Mouse (Mus musculus): ENCODE measurements at regions not wholly inside any gene's neighbourhood (a gene's known extent, or its start where the extent isn't known, plus 50 kb on each side); places are given as distances from the start of the nearest gene placed in this dataset.

DNA sequence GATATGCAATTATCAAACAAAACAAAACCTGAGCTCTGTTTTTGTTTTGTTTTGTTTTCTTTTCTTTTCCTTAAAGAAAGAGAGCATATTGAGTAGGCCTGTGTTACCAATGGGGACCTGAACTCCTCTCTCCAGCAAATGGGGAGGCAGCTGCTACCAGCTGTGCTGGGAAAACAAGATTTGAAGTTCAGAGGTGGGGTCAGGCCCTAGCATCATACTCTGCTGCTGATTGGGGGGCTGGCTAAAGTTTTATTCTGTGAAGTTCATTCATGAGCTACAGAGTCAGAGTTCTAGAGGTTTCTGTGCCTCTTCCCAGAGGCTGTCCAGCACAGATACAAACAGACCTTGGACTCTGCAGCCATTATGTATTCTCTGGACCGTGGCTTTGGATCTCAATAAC is 117.7 kb downstream of the Rassf10 start:
- no peak for DNase-seq (ENCODE audit: low spot score)
- no peaks in the 10 kb centered on the region for H3K9me3 ChIP-seq (replicated peaks)
- no peaks in the 10 kb centered on the region for H3K36me3 ChIP-seq
- 0 out of 2 replicates have a peak, but pooled peaks cover 6% of the 10 kb centered on the region for H3K4me1 ChIP-seq
- no peak overlapping the region for H3K27ac ChIP-seq
- no peak overlapping the region for H3K4me3 ChIP-seq
- WGBS: 83% methylated on average over 1 of the region's 1 CpGs
- no peaks in the 10 kb centered on the region for H3K27me3 ChIP-seq (ENCODE audit: low read depth, poor library complexity, severe bottlenecking)

DNA sequence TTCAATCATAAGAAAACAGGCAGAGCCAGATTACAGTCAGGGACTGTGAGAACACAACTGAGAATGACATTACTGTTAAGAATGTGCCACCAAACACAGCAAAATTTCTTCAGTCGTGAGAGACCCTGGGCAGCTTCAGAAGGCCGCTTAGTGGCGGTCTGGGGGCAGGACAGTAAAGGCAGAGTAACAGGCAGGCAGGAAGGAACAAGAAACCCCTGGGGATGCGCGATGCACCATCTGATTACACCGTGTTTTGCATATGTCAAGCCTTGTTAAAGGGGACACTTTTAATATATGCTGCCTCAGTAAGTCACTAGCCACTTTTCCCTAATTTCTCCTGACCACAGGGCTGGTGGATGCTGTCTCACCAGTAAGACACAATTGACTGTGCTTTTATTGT is 120.0 kb downstream of the Rassf10 start:
- WGBS: 55% methylated on average over 6 of the region's 6 CpGs
- Histone ChIP-seq H3K4me3 (no peak overlapping the region), H3K27me3 (ENCODE audit: low read depth, poor library complexity, severe bottlenecking) (no peaks in the 10 kb centered on the region), H3K4me1 (0 out of 2 replicates have a peak, but pooled peaks cover 6% of the 10 kb centered on the region), H3K27ac (no peak overlapping the region), H3K36me3 (no peaks in the 10 kb centered on the region), H3K9me3 (replicated peaks) (no peaks in the 10 kb centered on the region)
- no peak for DNase-seq (ENCODE audit: low spot score)

DNA sequence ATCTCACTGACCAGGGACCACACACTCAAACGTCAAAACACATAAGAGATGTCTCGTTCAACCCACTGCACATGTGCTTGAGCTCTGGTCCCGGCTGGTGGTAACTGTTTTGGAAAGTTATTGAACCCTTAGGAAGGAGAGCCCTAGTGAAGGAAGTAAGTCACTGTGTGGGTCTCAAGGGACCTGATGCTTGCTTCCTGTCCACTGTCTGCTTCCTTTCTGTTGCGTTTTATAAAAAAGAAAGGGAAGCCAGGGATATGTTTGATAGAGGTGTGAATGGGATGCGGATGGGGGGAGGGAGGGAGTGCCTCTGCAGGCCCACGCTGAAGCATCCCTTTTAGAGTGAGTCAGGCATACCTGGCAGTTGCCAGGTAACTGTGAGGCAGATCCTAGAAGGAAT is 121.6 kb downstream of the Rassf10 start:
- DNase-seq (ENCODE audit: low spot score): no peak

DNA sequence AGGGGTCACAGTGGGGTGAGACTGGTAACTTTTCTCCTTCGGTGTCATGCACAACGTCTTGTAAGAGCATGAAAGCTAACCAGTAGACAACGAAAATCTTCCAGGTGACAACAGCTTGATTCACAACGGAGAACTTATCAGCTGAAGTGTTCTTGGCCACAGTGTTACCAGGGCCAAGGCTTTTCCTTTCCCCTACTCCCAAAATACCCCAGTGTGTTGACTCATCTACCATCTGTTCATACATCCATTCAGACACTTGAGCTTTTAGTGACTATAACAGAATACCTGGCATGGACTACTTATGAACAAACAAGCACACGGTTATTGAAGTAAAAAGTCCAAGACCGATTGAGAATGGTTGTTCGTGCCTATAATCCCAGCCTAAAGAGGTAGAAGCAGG is 122.5 kb downstream of the Rassf10 start:
- no peaks in the 10 kb centered on the region for H3K9me3 ChIP-seq (replicated peaks)
- DNase-seq (ENCODE audit: low spot score): no peak
- no peaks in the 10 kb centered on the region for H3K36me3 ChIP-seq
- H3K4me3 ChIP-seq: no peak overlapping the region
- H3K27ac ChIP-seq: no peak overlapping the region
- 91% methylated on average over 7 of the region's 7 CpGs for WGBS
- 0 out of 2 replicates have a peak, but pooled peaks cover 6% of the 10 kb centered on the region for H3K4me1 ChIP-seq
- H3K27me3 ChIP-seq (ENCODE audit: low read depth, poor library complexity, severe bottlenecking): no peaks in the 10 kb centered on the region

More for the DNA sequence above, 121.6 kb downstream of the Rassf10 start:
- Histone ChIP-seq H3K4me1 (0 out of 2 replicates have a peak, but pooled peaks cover 6% of the 10 kb centered on the region), H3K36me3 (no peaks in the 10 kb centered on the region), H3K9me3 (replicated peaks) (no peaks in the 10 kb centered on the region), H3K27me3 (ENCODE audit: low read depth, poor library complexity, severe bottlenecking) (no peaks in the 10 kb centered on the region), H3K27ac (no peak overlapping the region), H3K4me3 (no peak overlapping the region)
- 67% methylated on average over 6 of the region's 6 CpGs for WGBS

DNA sequence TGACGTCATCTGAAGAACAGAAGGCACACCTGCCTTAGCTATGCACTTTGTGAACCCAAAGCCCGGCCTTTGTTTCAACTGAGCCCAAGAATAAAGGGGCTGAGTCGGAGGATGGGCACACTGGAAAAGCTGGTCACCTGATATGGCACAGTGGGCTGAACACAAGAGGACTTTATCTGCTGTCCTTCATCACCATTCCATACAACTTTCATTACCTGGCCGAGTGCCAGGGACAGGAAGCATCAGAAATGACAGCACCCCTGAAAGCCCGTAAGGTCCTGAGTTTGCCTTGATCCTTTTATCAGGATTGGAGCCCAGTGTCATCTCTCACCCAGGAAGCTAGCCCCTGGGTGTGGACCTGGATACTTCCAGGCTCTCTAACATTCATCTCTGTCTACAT is 126.1 kb upstream of the Arntl start:
- WGBS: 90% methylated on average over 5 of the region's 5 CpGs
- no peaks in the 10 kb centered on the region for H3K9me3 ChIP-seq (replicated peaks)
- no peak overlapping the region for H3K4me3 ChIP-seq
- no peaks in the 10 kb centered on the region for H3K36me3 ChIP-seq
- DNase-seq (ENCODE audit: low spot score): no peak
- H3K4me1 ChIP-seq: no peaks in the 10 kb centered on the region
- no peak overlapping the region for H3K27ac ChIP-seq
- H3K27me3 ChIP-seq (ENCODE audit: low read depth, poor library complexity, severe bottlenecking): no peaks in the 10 kb centered on the region

DNA sequence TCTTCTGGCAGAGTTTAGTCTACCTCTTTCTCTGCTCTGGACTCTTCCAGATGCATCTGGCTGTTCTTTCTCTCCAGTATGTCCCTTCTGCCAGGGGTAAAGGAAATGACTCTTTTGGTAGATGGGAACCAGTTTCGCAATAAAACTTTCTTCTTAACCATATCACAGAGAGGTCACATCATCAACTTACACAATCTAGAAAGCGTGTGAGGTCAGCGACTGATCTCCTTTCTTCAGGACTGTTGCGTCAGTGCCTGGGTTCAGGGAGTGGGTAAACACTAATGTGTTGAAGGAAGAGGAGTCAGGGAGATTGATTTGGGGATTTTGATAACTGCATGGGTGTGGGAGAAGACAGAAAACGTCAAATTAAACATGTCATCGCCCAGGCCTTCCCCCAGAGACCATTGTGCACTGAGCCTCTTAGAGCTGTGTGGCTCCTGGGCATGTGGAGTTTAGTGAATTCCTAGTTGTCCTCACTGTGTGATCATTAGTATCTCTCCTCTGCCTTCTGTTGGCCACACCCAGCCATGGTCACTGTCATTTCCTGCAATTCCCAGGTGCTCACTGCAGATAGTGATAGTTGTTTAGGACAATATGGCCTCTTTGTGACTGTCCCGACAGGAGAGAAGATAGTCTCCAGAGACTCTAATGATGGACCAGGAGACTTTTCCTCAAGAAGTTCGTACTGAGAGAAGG is 122.2 kb upstream of the Arntl start:
- H3K9me3 ChIP-seq (replicated peaks): no peaks in the 10 kb centered on the region
- H3K27ac ChIP-seq: no peak overlapping the region
- no peaks in the 10 kb centered on the region for H3K4me1 ChIP-seq
- H3K27me3 ChIP-seq (ENCODE audit: low read depth, poor library complexity, severe bottlenecking): no peaks in the 10 kb centered on the region
- H3K4me3 ChIP-seq: no peak overlapping the region
- H3K36me3 ChIP-seq: no peaks in the 10 kb centered on the region
- WGBS: 84% methylated on average over 8 of the region's 8 CpGs
- no peak for DNase-seq (ENCODE audit: low spot score)

DNA sequence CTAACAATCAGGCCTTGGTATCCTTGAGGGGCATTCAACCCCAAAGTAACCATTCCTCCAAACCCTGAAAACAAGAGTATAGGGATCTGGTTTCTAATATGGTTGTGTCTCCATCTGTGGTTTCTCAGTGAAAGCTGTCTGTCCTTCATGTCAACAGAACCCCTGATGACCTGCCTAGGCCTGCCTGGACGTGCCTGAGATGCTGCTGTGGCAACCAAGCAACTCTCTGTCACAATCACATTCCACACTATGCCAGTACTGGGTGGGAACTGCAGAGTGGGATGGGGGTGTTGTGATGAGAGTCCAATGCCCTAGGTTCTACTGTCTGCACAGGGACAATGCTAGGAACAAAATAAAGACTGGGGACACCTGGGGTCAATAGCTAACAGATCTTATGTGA is 121.1 kb upstream of the Arntl start:
- H3K9me3 ChIP-seq (replicated peaks): no peaks in the 10 kb centered on the region
- WGBS: 56% methylated on average over 1 of the region's 1 CpGs
- DNase-seq (ENCODE audit: low spot score): no peak
- H3K4me3 ChIP-seq: no peak overlapping the region
- no peaks in the 10 kb centered on the region for H3K27me3 ChIP-seq (ENCODE audit: low read depth, poor library complexity, severe bottlenecking)
- H3K36me3 ChIP-seq: no peaks in the 10 kb centered on the region
- H3K27ac ChIP-seq: no peak overlapping the region
- no peaks in the 10 kb centered on the region for H3K4me1 ChIP-seq

DNA sequence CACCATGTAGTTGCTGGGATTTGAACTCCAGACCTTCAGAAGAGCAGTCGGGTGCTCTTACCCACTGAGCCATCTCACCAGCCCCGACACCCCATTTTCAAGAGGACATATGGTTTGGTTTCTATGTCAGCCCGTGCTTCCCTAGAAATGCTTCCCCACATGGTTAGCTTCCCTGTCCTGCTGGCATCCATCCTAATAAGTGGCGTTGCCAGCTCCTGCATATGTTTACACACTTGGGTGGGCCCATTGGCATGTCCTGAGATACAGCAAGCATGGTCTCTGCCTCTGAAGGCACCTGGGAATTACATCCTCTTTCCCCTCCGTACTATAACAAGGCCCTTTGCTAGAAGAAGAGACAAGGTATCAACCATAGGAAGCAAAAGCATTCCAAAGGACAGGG is 119.6 kb upstream of the Arntl start:
- Histone ChIP-seq H3K27me3 (ENCODE audit: low read depth, poor library complexity, severe bottlenecking) (no peaks in the 10 kb centered on the region), H3K4me1 (no peaks in the 10 kb centered on the region)
- WGBS: 93% methylated on average over 5 of the region's 5 CpGs

DNA sequence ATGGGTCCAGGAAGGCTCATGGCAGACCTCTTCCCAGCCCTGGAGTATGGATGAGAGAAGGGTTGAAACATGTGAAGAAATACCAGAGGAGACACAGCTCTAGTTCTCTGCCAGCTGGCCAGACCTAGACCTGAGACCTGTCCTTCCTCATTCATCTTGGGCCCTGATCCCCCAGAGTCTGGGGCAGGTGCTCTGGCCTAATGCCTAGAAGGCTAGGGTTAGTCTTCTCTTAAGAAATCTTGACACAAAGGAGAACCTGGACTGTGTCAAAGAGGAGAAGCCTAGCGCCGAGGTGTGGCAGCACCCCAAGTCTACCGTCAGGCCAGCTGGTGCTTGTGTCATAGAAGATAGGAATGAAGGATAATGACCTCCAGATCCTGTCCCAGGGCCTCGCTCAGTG is 118.2 kb upstream of the Arntl start:
- Histone ChIP-seq H3K27me3 (ENCODE audit: low read depth, poor library complexity, severe bottlenecking) (no peaks in the 10 kb centered on the region), H3K36me3 (no peaks in the 10 kb centered on the region), H3K27ac (no peak overlapping the region), H3K4me1 (no peaks in the 10 kb centered on the region), H3K4me3 (no peak overlapping the region), H3K9me3 (replicated peaks) (no peaks in the 10 kb centered on the region)
- no peak for DNase-seq (ENCODE audit: low spot score)
- WGBS: 82% methylated on average over 4 of the region's 4 CpGs

More for the DNA sequence above, 119.6 kb upstream of the Arntl start:
- Histone ChIP-seq H3K9me3 (replicated peaks) (no peaks in the 10 kb centered on the region), H3K27ac (no peak overlapping the region), H3K4me3 (no peak overlapping the region), H3K36me3 (no peaks in the 10 kb centered on the region)
- no peak for DNase-seq (ENCODE audit: low spot score)

DNA sequence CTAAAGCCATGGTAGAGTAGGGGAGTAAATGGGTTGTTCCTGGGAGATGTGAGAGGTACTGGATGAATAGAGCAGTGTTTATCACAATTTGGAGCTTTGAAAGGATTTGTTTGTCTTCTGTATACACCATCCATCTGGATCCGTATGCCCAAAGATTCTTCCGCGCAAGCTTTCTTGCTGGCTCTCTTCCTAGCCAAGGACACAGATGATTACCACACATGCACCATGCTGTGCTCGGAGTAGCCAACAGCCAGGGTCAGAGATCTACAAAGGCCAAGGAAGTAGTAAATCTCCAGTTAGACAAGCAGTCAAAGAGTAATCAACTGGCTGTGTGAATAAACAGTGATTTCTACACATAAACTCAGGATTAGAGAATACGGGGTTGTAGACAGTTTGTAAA is 113.3 kb upstream of the Arntl start:
- no peaks in the 10 kb centered on the region for H3K4me1 ChIP-seq
- H3K4me3 ChIP-seq: no peak overlapping the region
- no peak for DNase-seq (ENCODE audit: low spot score)
- WGBS: 61% methylated on average over 5 of the region's 5 CpGs
- H3K36me3 ChIP-seq: no peaks in the 10 kb centered on the region
- no peaks in the 10 kb centered on the region for H3K27me3 ChIP-seq (ENCODE audit: low read depth, poor library complexity, severe bottlenecking)
- H3K27ac ChIP-seq: no peak overlapping the region
- H3K9me3 ChIP-seq (replicated peaks): no peaks in the 10 kb centered on the region

DNA sequence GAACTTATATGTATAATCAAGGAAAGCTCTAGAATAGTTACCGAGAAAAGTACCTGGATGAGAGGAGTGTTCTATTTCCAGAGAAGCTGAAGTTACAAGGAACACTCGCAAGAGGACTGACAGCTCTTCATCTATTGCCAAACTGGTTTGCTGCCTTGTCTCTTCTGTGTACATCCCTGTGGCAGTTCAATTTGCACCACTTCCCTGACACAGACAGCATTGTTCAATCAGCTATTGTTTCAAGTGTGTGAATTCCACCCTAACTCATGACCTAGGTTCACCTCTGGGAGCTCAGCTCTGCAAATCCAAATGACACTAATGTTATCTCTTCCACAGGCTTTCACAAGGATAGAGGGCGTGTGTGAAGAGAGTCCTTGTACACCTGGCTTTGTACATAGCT is 112.2 kb upstream of the Arntl start:
- DNase-seq (ENCODE audit: low spot score): no peak
- Histone ChIP-seq H3K4me3 (no peak overlapping the region), H3K27ac (no peak overlapping the region), H3K36me3 (no peaks in the 10 kb centered on the region), H3K27me3 (ENCODE audit: low read depth, poor library complexity, severe bottlenecking) (no peaks in the 10 kb centered on the region), H3K4me1 (0 out of 2 replicates have a peak, but pooled peaks cover 2% of the 10 kb centered on the region), H3K9me3 (replicated peaks) (no peaks in the 10 kb centered on the region)
- 89% methylated on average over 3 of the region's 3 CpGs for WGBS

DNA sequence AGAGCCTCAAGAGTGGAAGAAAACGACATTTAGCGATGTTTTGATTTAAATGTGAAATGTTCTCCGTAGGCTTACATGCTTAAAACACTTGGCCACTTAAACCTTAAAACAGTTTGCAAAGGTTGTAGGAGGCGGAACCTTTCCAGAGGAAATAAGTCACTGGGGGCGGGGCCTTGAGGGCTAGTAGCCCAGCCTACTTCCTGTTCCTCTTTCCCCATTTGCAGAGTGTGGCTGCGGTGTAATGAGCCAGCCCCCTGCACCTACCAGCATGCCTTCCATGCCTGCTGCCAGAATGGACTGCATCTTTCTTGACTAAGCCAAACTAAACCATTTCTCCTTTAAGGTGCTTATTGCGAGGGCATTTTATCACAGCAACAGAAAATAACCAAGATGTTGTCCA is 103.0 kb upstream of the Arntl start:
- H3K9me3 ChIP-seq (replicated peaks): no peaks in the 10 kb centered on the region
- DNase-seq (ENCODE audit: low spot score): no peak
- H3K27ac ChIP-seq: no peak overlapping the region
- 0 out of 2 replicates have a peak, but pooled peaks cover under 1% of the 10 kb centered on the region for H3K4me1 ChIP-seq
- no peaks in the 10 kb centered on the region for H3K36me3 ChIP-seq
- 93% methylated on average over 7 of the region's 7 CpGs for WGBS
- H3K4me3 ChIP-seq: no peak overlapping the region
- H3K27me3 ChIP-seq (ENCODE audit: low read depth, poor library complexity, severe bottlenecking): no peaks in the 10 kb centered on the region

DNA sequence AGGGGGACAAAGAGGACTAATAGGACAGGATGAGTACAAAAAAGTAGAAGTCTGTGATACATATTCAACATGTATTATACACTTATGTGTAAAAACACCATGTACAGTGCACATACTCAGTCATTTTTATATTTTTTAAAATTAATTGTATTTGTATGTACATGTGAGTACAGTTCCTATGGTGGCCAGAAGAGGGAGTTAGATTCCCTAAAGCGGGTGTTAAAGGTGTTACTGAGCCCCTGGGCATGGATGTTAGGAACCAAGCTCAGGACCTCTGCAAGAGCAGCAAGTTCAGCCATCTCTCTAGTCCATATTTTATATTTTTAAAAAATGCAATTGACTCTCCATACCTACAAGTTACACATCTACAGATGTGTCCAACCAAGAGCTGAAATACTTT is 101.9 kb upstream of the Arntl start:
- Histone ChIP-seq H3K36me3 (no peaks in the 10 kb centered on the region), H3K4me1 (peaks cover 7% of the 10 kb centered on the region), H3K9me3 (replicated peaks) (no peaks in the 10 kb centered on the region), H3K27ac (no peak overlapping the region), H3K27me3 (ENCODE audit: low read depth, poor library complexity, severe bottlenecking) (no peaks in the 10 kb centered on the region), H3K4me3 (no peak overlapping the region)
- DNase-seq (ENCODE audit: low spot score): no peak
- 39% methylated on average over 1 of the region's 1 CpGs for WGBS

DNA sequence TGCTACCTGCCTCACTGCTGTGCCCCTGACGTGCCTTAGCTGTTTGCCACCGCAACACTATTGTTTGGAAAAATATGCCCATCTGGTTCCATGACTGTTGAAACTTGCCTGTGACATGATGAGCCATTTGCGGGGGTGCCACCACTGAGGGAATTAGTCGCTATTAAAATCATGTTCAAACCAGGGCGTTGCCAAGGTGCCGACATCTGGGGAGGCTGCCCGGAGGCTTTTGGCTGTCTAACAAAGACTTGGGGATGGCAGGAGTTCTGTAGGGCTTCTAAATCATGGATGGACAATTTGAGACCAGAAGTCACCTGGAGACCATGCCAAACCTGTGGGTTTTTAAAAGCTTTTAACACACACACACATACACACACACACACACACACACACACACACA is 100.5 kb upstream of the Arntl start:
- H3K27me3 ChIP-seq (ENCODE audit: low read depth, poor library complexity, severe bottlenecking): no peaks in the 10 kb centered on the region
- no peak overlapping the region for H3K4me3 ChIP-seq
- no peaks in the 10 kb centered on the region for H3K36me3 ChIP-seq
- H3K4me1 ChIP-seq: peaks cover 14% of the 10 kb centered on the region
- DNase-seq (ENCODE audit: low spot score): no peak
- no peaks in the 10 kb centered on the region for H3K9me3 ChIP-seq (replicated peaks)
- 84% methylated on average over 7 of the region's 7 CpGs for WGBS
- no peak overlapping the region for H3K27ac ChIP-seq
